Mouse (Mus musculus) midbrain, embryonic 15.5 days (tissue): ENCODE data around the gene Zswim3. TPM values are rescaled to one million over a fixed set of nuclear protein-coding genes. Genes with fewer than 3 reads are reported as not detected.

Source experiments
- ATAC-seq: fragments of 200-750 bp; cut with Nextera tagmentation; replicated peaks from 2 replicates; pipeline ENCODE4 v1.8.0; 2017; ENCODE audit warnings: moderate TSS enrichment
- H3K27ac ChIP-seq: fragments of 300-500 bp; sonication (generic); 2 replicates; pipeline ENCODE4 v1.5.1; 2015; ENCODE audit warnings: mild to moderate bottlenecking, inconsistent platforms
- H3K27me3 ChIP-seq: fragments of 300-500 bp; sonication (generic); replicated peaks from 2 replicates; pipeline ENCODE4 v1.6.1; 2015; ENCODE audit warnings: inconsistent platforms
- H3K36me3 ChIP-seq: fragments of 300-500 bp; sonication (generic); replicated peaks from 2 replicates; pipeline ENCODE4 v1.6.1; 2015; ENCODE audit warnings: inconsistent platforms
- H3K4me1 ChIP-seq: fragments of 300-500 bp; sonication (generic); 2 replicates; pipeline ENCODE4 v1.6.1; 2015; ENCODE audit warnings: inconsistent platforms
- H3K4me2 ChIP-seq: fragments of 300-500 bp; sonication (generic); 2 replicates; pipeline ENCODE4 v1.6.1; 2015; ENCODE audit warnings: inconsistent platforms, mild to moderate bottlenecking, moderate library complexity
- H3K4me3 ChIP-seq: fragments of 300-500 bp; sonication (generic); 2 replicates; pipeline ENCODE4 v1.5.1; 2015; ENCODE audit warnings: mild to moderate bottlenecking, inconsistent platforms
- H3K9ac ChIP-seq: fragments of 300-500 bp; sonication (generic); 2 replicates; pipeline ENCODE4 v1.6.1; 2015; ENCODE audit warnings: mild to moderate bottlenecking, inconsistent platforms
- H3K9me3 ChIP-seq: fragments of 300-500 bp; sonication (generic); 2 replicates; pipeline ENCODE4 v1.6.1; 2016; ENCODE audit warnings: inconsistent platforms
- WGBS: fragments of 180-500 bp; shearing (Covaris S2); methylation state at CpG from one replicate; pipeline ENCODE4 v1.1.7; 2015; ENCODE audit warnings: mixed read lengths; 5-methylcytosine and 5-hydroxymethylcytosine counted together
- polyA plus RNA-seq: library from polyadenylated mRNA; unstranded; fragments of >200 nt; fragmentation: Nextera tagmentation; extraction: Ambion mirVana; gene quantifications from 2 replicates; pipeline ENCODE4 v1.2.1, GENCODE M21; 2015

The Zswim3 gene
- 17.8 and 18.4 TPM in 2 replicates for polyA plus RNA-seq

- H3K4me3 ChIP-seq: peak within 1 kb of the TSS; percentile 73
- H3K9ac ChIP-seq: peak within 1 kb of the TSS; percentile 79
- H3K4me2 ChIP-seq: peak within 1 kb of the TSS; percentile 73
- H3K9me3 ChIP-seq: no peaks in the 10 kb centered on the region
- peaks cover 33% of the 10 kb centered on the region for H3K4me1 ChIP-seq
- H3K36me3 ChIP-seq: no peaks in the 10 kb centered on the region; the same call in 1 of the 2 replicates
- H3K27ac ChIP-seq: peak within 1 kb of the TSS; percentile 85
- peak; percentile 96 for ATAC-seq
- under 1% methylated on average over 47 of the region's 47 CpGs for WGBS
- no peaks in the 10 kb centered on the region for H3K27me3 ChIP-seq
These were observed at the start of gene Zswim3, which contains the start of gene Acot8 for GRCm38 (mm10) chr2:164804533-164805331. Gene Zswim3, plus strand, starts transcription at chr2:164805098. Gene Acot8, minus strand, starts transcription at chr2:164804882.

GRCm38 (mm10) chr2:164757841-164758240 is 47.1 kb upstream of the Zswim3 start:
- Histone ChIP-seq H3K9ac (no peak overlapping the region), H3K4me3 (no peak overlapping the region), H3K4me1 (no peaks in the 10 kb centered on the region), H3K4me2 (no peak overlapping the region), H3K27ac (no peak overlapping the region), H3K9me3 (no peaks in the 10 kb centered on the region), H3K36me3 (peaks cover 64% of the 10 kb centered on the region), H3K27me3 (no peaks in the 10 kb centered on the region)
- WGBS: 97% methylated on average over 11 of the region's 11 CpGs
- no peak for ATAC-seq

GRCm38 (mm10) chr2:164758692-164759091 is 46.2 kb upstream of the Zswim3 start:
- Histone ChIP-seq H3K36me3 (peaks cover 66% of the 10 kb centered on the region), H3K27me3 (no peaks in the 10 kb centered on the region), H3K9ac (no peak overlapping the region), H3K4me2 (no peak overlapping the region), H3K9me3 (no peaks in the 10 kb centered on the region), H3K27ac (no peak overlapping the region), H3K4me3 (no peak overlapping the region), H3K4me1 (no peaks in the 10 kb centered on the region)
- 81% methylated on average over 1 of the region's 1 CpGs for WGBS
- no peak for ATAC-seq

GRCm38 (mm10) chr2:164760059-164760833 is 44.7 kb upstream of the Zswim3 start:
- 84% methylated on average over 4 of the region's 4 CpGs for WGBS

GRCm38 (mm10) chr2:164761502-164761901 is 43.4 kb upstream of the Zswim3 start:
- no peak overlapping the region for H3K27ac ChIP-seq
- no peaks in the 10 kb centered on the region for H3K4me1 ChIP-seq
- no peak overlapping the region for H3K4me2 ChIP-seq
- H3K36me3 ChIP-seq: peaks cover 49% of the 10 kb centered on the region
- H3K4me3 ChIP-seq: no peak overlapping the region
- ATAC-seq: no peak
- H3K9me3 ChIP-seq: no peaks in the 10 kb centered on the region
- no peaks in the 10 kb centered on the region for H3K27me3 ChIP-seq
- 93% methylated on average over 2 of the region's 2 CpGs for WGBS
- H3K9ac ChIP-seq: no peak overlapping the region

More at GRCm38 (mm10) chr2:164760059-164760833, 44.7 kb upstream of the Zswim3 start:
- Histone ChIP-seq H3K36me3 (peaks cover 54% of the 10 kb centered on the region), H3K27me3 (no peaks in the 10 kb centered on the region), H3K4me2 (no peak overlapping the region), H3K9ac (no peak overlapping the region), H3K27ac (no peak overlapping the region), H3K4me1 (no peaks in the 10 kb centered on the region), H3K4me3 (no peak overlapping the region), H3K9me3 (no peaks in the 10 kb centered on the region)
- ATAC-seq: no peak

- no peak for ATAC-seq
- H3K4me1 ChIP-seq: no peaks in the 10 kb centered on the region
- H3K4me3 ChIP-seq: no peak overlapping the region
- no peaks in the 10 kb centered on the region for H3K9me3 ChIP-seq
- 96% methylated on average over 4 of the region's 4 CpGs for WGBS
- H3K27me3 ChIP-seq: no peaks in the 10 kb centered on the region
- no peak overlapping the region for H3K4me2 ChIP-seq
- H3K36me3 ChIP-seq: peaks cover 49% of the 10 kb centered on the region
- H3K27ac ChIP-seq: no peak overlapping the region
- no peak overlapping the region for H3K9ac ChIP-seq
These were observed 42.9 kb upstream of the Zswim3 start for GRCm38 (mm10) chr2:164761971-164762370.

GRCm38 (mm10) chr2:164762593-164762992 is 42.3 kb upstream of the Zswim3 start:
- Histone ChIP-seq H3K27me3 (no peaks in the 10 kb centered on the region), H3K9ac (no peak overlapping the region), H3K9me3 (no peaks in the 10 kb centered on the region), H3K4me1 (no peaks in the 10 kb centered on the region), H3K4me2 (no peak overlapping the region), H3K36me3 (peaks cover 46% of the 10 kb centered on the region), H3K27ac (no peak overlapping the region), H3K4me3 (no peak overlapping the region)
- WGBS: 86% methylated on average over 7 of the region's 7 CpGs
- no peak for ATAC-seq

- no peaks in the 10 kb centered on the region for H3K27me3 ChIP-seq
- peaks cover 25% of the 10 kb centered on the region for H3K36me3 ChIP-seq
- H3K4me1 ChIP-seq: peaks cover 12% of the 10 kb centered on the region
- WGBS: 84% methylated on average over 3 of the region's 3 CpGs
- H3K4me2 ChIP-seq: no peak overlapping the region
- ATAC-seq: no peak
- no peak overlapping the region for H3K27ac ChIP-seq
- H3K4me3 ChIP-seq: no peak overlapping the region
- H3K9ac ChIP-seq: no peak overlapping the region
- no peaks in the 10 kb centered on the region for H3K9me3 ChIP-seq
These were observed 39.1 kb upstream of the Zswim3 start for GRCm38 (mm10) chr2:164765841-164766240.

GRCm38 (mm10) chr2:164767812-164768540 is 36.9 kb upstream of the Zswim3 start:
- Histone ChIP-seq H3K27ac (no peak overlapping the region), H3K4me2 (no peak overlapping the region), H3K36me3 (peaks cover 18% of the 10 kb centered on the region), H3K27me3 (no peaks in the 10 kb centered on the region), H3K4me1 (peaks cover 17% of the 10 kb centered on the region), H3K4me3 (no peak overlapping the region), H3K9ac (no peak overlapping the region), H3K9me3 (no peaks in the 10 kb centered on the region)
- WGBS: 93% methylated on average over 15 of the region's 15 CpGs
- ATAC-seq: no peak

- Histone ChIP-seq H3K9ac (peak within 1 kb of the TSS; percentile 54), H3K4me3 (peak within 1 kb of the TSS; percentile 79), H3K36me3 (peaks cover 14% of the 10 kb centered on the region), H3K27ac (peak within 1 kb of the TSS; percentile 59; the same call in 1 of the 2 replicates), H3K9me3 (no peaks in the 10 kb centered on the region), H3K27me3 (no peaks in the 10 kb centered on the region), H3K4me1 (peaks cover 17% of the 10 kb centered on the region), H3K4me2 (peak within 1 kb of the TSS; percentile 99)
- 3% methylated on average over 53 of the region's 53 CpGs for WGBS
- ATAC-seq: peak; percentile 100
These were observed 35.5 kb upstream of the Zswim3 start, which contains the start of gene Ube2c for GRCm38 (mm10) chr2:164769258-164770037. Gene Ube2c, plus strand, starts transcription at chr2:164769898.

- H3K4me1 ChIP-seq: peaks cover 17% of the 10 kb centered on the region
- H3K4me2 ChIP-seq: peak overlapping the region; percentile 99
- ATAC-seq: no peak
- H3K4me3 ChIP-seq: peak overlapping the region; percentile 79
- H3K27me3 ChIP-seq: no peaks in the 10 kb centered on the region
- H3K27ac ChIP-seq: no peak overlapping the region
- 3% methylated on average over 15 of the region's 15 CpGs for WGBS
- H3K9me3 ChIP-seq: no peaks in the 10 kb centered on the region
- peaks cover 14% of the 10 kb centered on the region for H3K36me3 ChIP-seq
- peak overlapping the region; percentile 40; the same call in 1 of the 2 replicates for H3K9ac ChIP-seq
These were observed 34.6 kb upstream of the Zswim3 start for GRCm38 (mm10) chr2:164770279-164770678.
